Mouse (Mus musculus): ENCODE measurements around the gene Carnmt1.

DNA sequence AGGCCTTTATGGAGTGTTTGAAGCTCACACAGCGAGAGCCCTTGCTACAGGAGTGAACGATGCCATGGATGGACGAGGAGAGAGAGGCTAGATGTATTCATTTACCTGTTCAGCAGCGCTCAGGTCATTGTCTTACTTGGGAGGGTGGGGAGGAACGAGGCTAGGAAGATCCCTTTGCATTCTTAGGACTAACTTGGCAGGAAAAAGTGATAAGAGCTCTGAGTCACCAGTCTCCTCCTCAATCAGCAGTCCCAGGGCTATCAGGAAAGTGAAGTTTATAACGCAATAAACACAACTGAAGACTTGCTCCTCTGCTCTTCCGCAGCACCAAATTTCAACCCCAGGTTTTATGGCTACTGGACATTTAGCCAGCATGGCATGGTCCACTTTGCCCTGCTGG lies 59.7 kb downstream of the Carnmt1 start:
- no peak for TF ChIP-seq CTCF (IDR thresholded peaks at IDR 0.05; ENCODE audit: low read depth, low read length)
- TF ChIP-seq POLR2A (IDR thresholded peaks at IDR 0.05; ENCODE audit: insufficient read depth, low read length) = no peak
- TF ChIP-seq EP300 (IDR thresholded peaks at IDR 0.05; ENCODE audit: insufficient read depth, low read depth, low read length) = no peak

Measured in ES-Bruce4 (cell line).